Mouse (Mus musculus) midbrain, embryonic 13.5 days (tissue): ENCODE results near the gene Fibcd1. TPM values are rescaled to one million over a fixed set of nuclear protein-coding genes. Genes with fewer than 3 reads are reported as not detected.

Experiments used
- ATAC-seq: fragments of 200-750 bp; cut with Nextera tagmentation; 2 replicates; pipeline ENCODE4 v1.8.0; 2017; ENCODE audit warnings: mild to moderate bottlenecking, moderate TSS enrichment, moderate library complexity
- H3K27ac ChIP-seq: fragments of 300-500 bp; sonication (generic); 2 replicates; pipeline ENCODE4 v1.5.1; 2015; ENCODE audit warnings: inconsistent platforms, mild to moderate bottlenecking, moderate library complexity
- H3K27me3 ChIP-seq: fragments of 300-500 bp; sonication (generic); 2 replicates; pipeline ENCODE4 v1.6.1; 2015; ENCODE audit warnings: mild to moderate bottlenecking, inconsistent platforms
- H3K36me3 ChIP-seq: fragments of 300-500 bp; sonication (generic); 2 replicates; pipeline ENCODE4 v1.6.1; 2015; ENCODE audit warnings: mild to moderate bottlenecking, inconsistent platforms
- H3K4me1 ChIP-seq: fragments of 300-500 bp; sonication (generic); replicated peaks from 2 replicates; pipeline ENCODE4 v1.6.1; 2015; ENCODE audit warnings: inconsistent platforms
- H3K4me2 ChIP-seq: fragments of 300-500 bp; sonication (generic); replicated peaks from 2 replicates; pipeline ENCODE4 v1.6.1; 2015; ENCODE audit warnings: moderate library complexity, mild to moderate bottlenecking, inconsistent platforms
- H3K4me3 ChIP-seq: fragments of 300-500 bp; sonication (generic); replicated peaks from 2 replicates; pipeline ENCODE4 v1.5.1; 2015; ENCODE audit warnings: mild to moderate bottlenecking, inconsistent platforms
- H3K9ac ChIP-seq: fragments of 300-500 bp; sonication (generic); replicated peaks from 2 replicates; pipeline ENCODE4 v1.6.1; 2015; ENCODE audit warnings: mild to moderate bottlenecking, inconsistent platforms
- H3K9me3 ChIP-seq: fragments of 300-500 bp; sonication (generic); 2 replicates; pipeline ENCODE4 v1.6.1; 2016; ENCODE audit warnings: mild to moderate bottlenecking, inconsistent platforms
- WGBS: fragments of 180-500 bp; shearing (Covaris S2); methylation state at CpG from one replicate; pipeline ENCODE4 v1.1.7; 2015; 5-methylcytosine and 5-hydroxymethylcytosine counted together
- polyA plus RNA-seq: library from polyadenylated mRNA; unstranded; fragments of >200 nt; fragmentation: Nextera tagmentation; extraction: Ambion mirVana; gene quantifications from 2 replicates; pipeline ENCODE4 v1.2.1, GENCODE M21; 2015

Gene Fibcd1
- polyA plus RNA-seq, 1 experiment from 2014 or later = 11.2 TPM

GRCm38 (mm10) chr2:31870683-31871082 lies 24.9 kb upstream of the Fibcd1 start:
- Histone ChIP-seq H3K9me3 (no peaks in the 10 kb centered on the region), H3K27me3 (no peaks in the 10 kb centered on the region), H3K36me3 (no peaks in the 10 kb centered on the region), H3K4me1 (peaks cover 21% of the 10 kb centered on the region), H3K9ac (no peak overlapping the region), H3K4me3 (no peak overlapping the region), H3K27ac (no peak overlapping the region), H3K4me2 (no peak overlapping the region)
- ATAC-seq = no peak
- whole genome bisulfite sequencing = 82% methylated on average over 3 of the region's 3 CpGs

GRCm38 (mm10) chr2:31869692-31870091 lies 23.9 kb upstream of the Fibcd1 start:
- Histone ChIP-seq H3K36me3 (no peaks in the 10 kb centered on the region), H3K4me3 (no peak overlapping the region), H3K9ac (no peak overlapping the region), H3K9me3 (no peaks in the 10 kb centered on the region), H3K27me3 (no peaks in the 10 kb centered on the region), H3K27ac (no peak overlapping the region), H3K4me2 (no peak overlapping the region), H3K4me1 (peaks cover 21% of the 10 kb centered on the region)
- WGBS = 93% methylated on average over 5 of the region's 5 CpGs
- no peak for ATAC-seq

- no peak overlapping the region for H3K9ac ChIP-seq
- ATAC-seq = no peak
- H3K4me2 ChIP-seq = no peak overlapping the region
Observed at GRCm38 (mm10) chr2:31868538-31869164, 22.8 kb upstream of the Fibcd1 start.

GRCm38 (mm10) chr2:31867773-31868537 lies 22.1 kb upstream of the Fibcd1 start:
- no peak overlapping the region for H3K9ac ChIP-seq
- H3K36me3 ChIP-seq = no peaks in the 10 kb centered on the region
- H3K27ac ChIP-seq = no peak overlapping the region
- peaks cover 12% of the 10 kb centered on the region for H3K4me1 ChIP-seq
- WGBS = 89% methylated on average over 8 of the region's 8 CpGs
- no peaks in the 10 kb centered on the region for H3K27me3 ChIP-seq
- no peak for ATAC-seq
- no peak overlapping the region for H3K4me3 ChIP-seq
- H3K9me3 ChIP-seq = no peaks in the 10 kb centered on the region
- no peak overlapping the region for H3K4me2 ChIP-seq

More at GRCm38 (mm10) chr2:31868538-31869164, 22.8 kb upstream of the Fibcd1 start:
- no peaks in the 10 kb centered on the region for H3K27me3 ChIP-seq
- no peak overlapping the region for H3K27ac ChIP-seq
- no peaks in the 10 kb centered on the region for H3K9me3 ChIP-seq
- no peaks in the 10 kb centered on the region for H3K36me3 ChIP-seq
- H3K4me1 ChIP-seq = peaks cover 12% of the 10 kb centered on the region
- WGBS = 76% methylated on average over 10 of the region's 10 CpGs
- H3K4me3 ChIP-seq = no peak overlapping the region

GRCm38 (mm10) chr2:31865794-31866193 lies 20.0 kb upstream of the Fibcd1 start:
- no peak overlapping the region for H3K4me2 ChIP-seq
- 41% methylated on average over 2 of the region's 2 CpGs for WGBS
- peak; percentile 60; the same call in 1 of the 2 replicates for ATAC-seq
- H3K36me3 ChIP-seq = no peaks in the 10 kb centered on the region
- H3K4me1 ChIP-seq = peaks cover 12% of the 10 kb centered on the region
- peak overlapping the region; percentile 67 for H3K27ac ChIP-seq
- H3K4me3 ChIP-seq = no peak overlapping the region
- no peaks in the 10 kb centered on the region for H3K9me3 ChIP-seq
- H3K27me3 ChIP-seq = no peaks in the 10 kb centered on the region
- no peak overlapping the region for H3K9ac ChIP-seq

GRCm38 (mm10) chr2:31865322-31865721 lies 19.5 kb upstream of the Fibcd1 start:
- H3K27me3 ChIP-seq = no peaks in the 10 kb centered on the region
- no peak overlapping the region for H3K4me2 ChIP-seq
- no peak for ATAC-seq
- H3K9me3 ChIP-seq = no peaks in the 10 kb centered on the region
- peak overlapping the region; percentile 67 for H3K27ac ChIP-seq
- H3K4me1 ChIP-seq = peaks cover 12% of the 10 kb centered on the region
- H3K9ac ChIP-seq = no peak overlapping the region
- H3K4me3 ChIP-seq = no peak overlapping the region
- H3K36me3 ChIP-seq = no peaks in the 10 kb centered on the region
- WGBS = 66% methylated on average over 4 of the region's 4 CpGs

GRCm38 (mm10) chr2:31864891-31865290 lies 19.1 kb upstream of the Fibcd1 start:
- 88% methylated on average over 9 of the region's 9 CpGs for WGBS

GRCm38 (mm10) chr2:31863766-31864165 lies 18.0 kb upstream of the Fibcd1 start:
- Histone ChIP-seq H3K4me2 (no peak overlapping the region), H3K9ac (no peak overlapping the region), H3K36me3 (no peaks in the 10 kb centered on the region), H3K9me3 (no peaks in the 10 kb centered on the region), H3K4me1 (peaks cover 25% of the 10 kb centered on the region), H3K27ac (no peak overlapping the region), H3K4me3 (no peak overlapping the region), H3K27me3 (0 out of 2 replicates have a peak, but pooled peaks cover 4% of the 10 kb centered on the region)
- 88% methylated on average over 1 of the region's 1 CpGs for WGBS
- ATAC-seq = no peak

More at GRCm38 (mm10) chr2:31864891-31865290, 19.1 kb upstream of the Fibcd1 start:
- peak overlapping the region; percentile 67; the same call in 1 of the 2 replicates for H3K27ac ChIP-seq
- H3K27me3 ChIP-seq = no peaks in the 10 kb centered on the region
- H3K9ac ChIP-seq = no peak overlapping the region
- no peak for ATAC-seq
- H3K9me3 ChIP-seq = no peaks in the 10 kb centered on the region
- H3K36me3 ChIP-seq = no peaks in the 10 kb centered on the region
- H3K4me3 ChIP-seq = no peak overlapping the region
- no peak overlapping the region for H3K4me2 ChIP-seq
- peaks cover 14% of the 10 kb centered on the region for H3K4me1 ChIP-seq

- 63% methylated on average over 1 of the region's 1 CpGs for WGBS
- H3K36me3 ChIP-seq = no peaks in the 10 kb centered on the region
- peaks cover 4% of the 10 kb centered on the region; the same call in 1 of the 2 replicates for H3K27me3 ChIP-seq
- H3K9ac ChIP-seq = no peak overlapping the region
- no peaks in the 10 kb centered on the region for H3K9me3 ChIP-seq
- H3K27ac ChIP-seq = no peak overlapping the region
- peaks cover 34% of the 10 kb centered on the region for H3K4me1 ChIP-seq
- ATAC-seq = no peak
- H3K4me2 ChIP-seq = no peak overlapping the region
- H3K4me3 ChIP-seq = no peak overlapping the region
Observed at GRCm38 (mm10) chr2:31862919-31863318, 17.1 kb upstream of the Fibcd1 start.

- no peaks in the 10 kb centered on the region for H3K36me3 ChIP-seq
- peak overlapping the region; percentile 60 for H3K27ac ChIP-seq
- H3K4me1 ChIP-seq = peaks cover 44% of the 10 kb centered on the region
- WGBS = 6% methylated on average over 12 of the region's 12 CpGs
- peak; percentile 68 for ATAC-seq
- H3K9me3 ChIP-seq = no peaks in the 10 kb centered on the region
- H3K4me2 ChIP-seq = peak overlapping the region; percentile 28
- H3K4me3 ChIP-seq = no peak overlapping the region
- no peak overlapping the region for H3K9ac ChIP-seq
- H3K27me3 ChIP-seq = peaks cover 7% of the 10 kb centered on the region
Observed at GRCm38 (mm10) chr2:31858500-31858899, 12.7 kb upstream of the Fibcd1 start.

GRCm38 (mm10) chr2:31857180-31857579 lies 11.4 kb upstream of the Fibcd1 start:
- no peak for ATAC-seq
- peaks cover 9% of the 10 kb centered on the region for H3K27me3 ChIP-seq
- no peaks in the 10 kb centered on the region for H3K9me3 ChIP-seq
- H3K9ac ChIP-seq = no peak overlapping the region
- H3K36me3 ChIP-seq = no peaks in the 10 kb centered on the region
- H3K4me3 ChIP-seq = no peak overlapping the region
- 68% methylated on average over 6 of the region's 6 CpGs for WGBS
- H3K4me1 ChIP-seq = peaks cover 44% of the 10 kb centered on the region
- no peak overlapping the region for H3K4me2 ChIP-seq
- 0 out of 2 replicates have a peak overlapping the region, but pooled peaks have one; percentile 60 for H3K27ac ChIP-seq

- Histone ChIP-seq H3K4me2 (no peak overlapping the region), H3K9ac (no peak overlapping the region), H3K4me1 (peaks cover 44% of the 10 kb centered on the region), H3K4me3 (no peak overlapping the region), H3K27ac (no peak overlapping the region), H3K9me3 (no peaks in the 10 kb centered on the region), H3K27me3 (peaks cover 17% of the 10 kb centered on the region), H3K36me3 (no peaks in the 10 kb centered on the region)
- WGBS = 75% methylated on average over 8 of the region's 8 CpGs
- no peak for ATAC-seq
Observed at GRCm38 (mm10) chr2:31855991-31856390, 10.2 kb upstream of the Fibcd1 start.
